Mouse (Mus musculus) skeletal muscle tissue, postnatal 0 days (tissue): ENCODE results near the gene Calhm5. TPM values are rescaled to one million over a fixed set of nuclear protein-coding genes. Genes with fewer than 3 reads are reported as not detected.

Source experiments
- polyA plus RNA-seq: library from polyadenylated mRNA; unstranded; fragments of >200 nt; fragmentation: Nextera tagmentation; extraction: Ambion mirVana; gene quantifications from 2 replicates; pipeline ENCODE4 v1.2.1, GENCODE M21; 2015

Calhm5 gene
- polyA plus RNA-seq, result 0.59 and 0.82 TPM in 2 replicates

DNA sequence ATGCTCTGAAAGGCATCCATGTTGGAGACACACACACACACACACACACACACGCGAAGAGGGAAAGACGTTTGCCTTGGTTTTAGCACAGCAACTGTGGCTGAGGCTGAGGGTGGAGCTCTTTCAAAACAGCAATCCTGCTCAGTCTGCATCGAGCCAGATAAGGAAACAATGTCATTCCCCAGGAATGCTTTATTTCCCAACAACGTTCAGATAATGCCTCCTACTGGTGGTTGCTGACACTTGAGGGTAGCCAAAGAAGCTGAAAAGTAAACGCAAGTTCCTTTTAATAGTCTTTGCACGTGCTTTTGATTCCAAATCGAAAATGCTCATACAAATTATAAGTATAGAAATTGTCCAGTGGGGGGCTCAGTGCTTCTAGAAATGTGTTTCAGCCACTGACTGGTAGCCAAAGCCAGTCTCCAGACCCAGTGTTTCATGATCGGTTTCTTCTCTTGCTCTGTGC is at the start of gene Calhm5:
Calhm5 (minus strand) TSS at position 102 of the 466 bp plus-strand sequence.

DNA sequence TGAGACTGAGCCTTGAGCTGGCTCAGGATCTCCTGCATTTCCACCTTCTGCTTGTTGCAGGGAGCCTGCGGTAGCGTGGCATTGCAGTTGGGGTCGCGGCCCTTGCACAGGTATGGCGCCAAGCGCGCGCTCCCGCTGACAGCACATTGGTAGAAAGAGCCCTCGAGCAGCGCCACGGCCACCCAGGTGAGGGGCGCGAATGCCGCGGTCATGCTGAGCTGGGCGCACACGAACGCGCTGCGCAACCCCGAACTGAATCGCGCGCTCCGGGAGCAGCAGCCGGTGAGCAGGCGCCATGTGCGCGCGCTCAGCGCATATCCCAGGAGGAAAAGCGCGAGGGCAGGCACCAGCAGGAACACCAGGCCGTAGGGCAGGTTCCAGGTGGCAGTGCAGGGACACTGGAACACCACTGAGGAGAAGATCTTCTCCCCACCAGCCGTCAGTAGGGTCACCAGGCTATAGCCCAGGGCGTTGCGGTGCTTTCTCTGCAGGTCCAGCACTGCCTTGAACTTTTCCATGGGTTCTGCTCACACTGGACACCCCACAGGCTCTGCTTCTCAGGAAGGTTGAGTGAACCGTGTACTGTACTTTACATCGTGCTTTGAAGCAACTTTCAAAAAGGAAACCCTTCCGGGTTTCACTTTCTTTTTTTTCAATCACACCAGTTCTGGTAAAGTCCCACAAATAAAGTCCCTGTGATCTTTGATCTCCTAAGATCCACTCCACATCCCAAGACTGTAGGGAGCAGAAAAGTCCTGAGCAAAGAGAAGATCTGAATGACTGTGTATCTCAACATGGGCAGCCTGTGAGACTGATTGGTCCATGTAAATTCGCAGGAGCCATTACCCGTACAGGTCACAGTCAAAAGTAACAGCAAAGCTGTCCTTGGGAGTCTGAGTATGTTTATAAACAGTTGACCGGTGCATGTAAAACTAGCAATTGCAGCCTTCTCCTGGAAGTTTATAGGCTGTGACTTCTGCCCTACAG is 31.4 kb upstream of the Calhm5 start, which contains the start of gene Calhm6:
Calhm6 (minus strand) TSS at position 593 of the 987 bp plus-strand sequence.

DNA sequence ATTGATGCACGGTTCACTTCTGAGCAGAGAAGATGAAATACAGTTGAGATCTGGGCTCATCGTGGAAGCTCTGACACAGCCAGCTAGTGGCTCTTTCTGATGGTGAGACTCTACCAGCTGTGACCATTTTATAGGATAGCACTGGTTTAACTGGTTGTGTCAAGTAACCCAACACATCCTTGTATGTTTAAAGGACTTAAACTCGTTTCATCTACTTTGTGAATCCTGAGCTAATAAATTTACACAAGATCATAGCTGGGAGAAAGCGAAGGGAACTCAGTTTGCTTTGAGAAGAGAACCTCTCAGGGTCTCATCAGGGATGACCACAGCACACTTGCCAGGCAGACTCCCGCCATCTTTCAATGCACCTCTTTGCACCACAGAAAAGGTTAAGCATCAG is 52.1 kb downstream of the Calhm5 start, which contains the start of gene Calhm4:
Calhm4 (minus strand) TSS at position 101 of the 400 bp plus-strand sequence.

Other genes with a start within 250 kb of the Calhm5 start
- gene Sult3a1, start 238.8 kb downstream of the Calhm5 start, polyA plus RNA-seq, result not detected in 2 replicates
- not detected in 2 replicates for gene Rsph4a, start 191.4 kb downstream of the Calhm5 start, polyA plus RNA-seq
- 7.9 and 9.1 TPM in 2 replicates for gene Zup1, start 145.2 kb downstream of the Calhm5 start, polyA plus RNA-seq
- gene Rwdd1, start 76.9 kb downstream of the Calhm5 start, polyA plus RNA-seq, result 114 and 119 TPM in 2 replicates
- gene Trappc3l, start 58.9 kb downstream of the Calhm5 start, polyA plus RNA-seq, result not detected in 2 replicates
- not detected in 2 replicates for gene Calhm4, start 52.2 kb downstream of the Calhm5 start, polyA plus RNA-seq
- gene Calhm6, start 31.5 kb upstream of the Calhm5 start, polyA plus RNA-seq, result 0.58 and 0.63 TPM in 2 replicates
- gene Dse, start 111.2 kb upstream of the Calhm5 start, polyA plus RNA-seq, result 14.4 and 16.5 TPM in 2 replicates
- 56.5 and 57.6 TPM in 2 replicates for gene Tspyl1, start 185.7 kb upstream of the Calhm5 start, polyA plus RNA-seq
- 2.3 and 2.4 TPM in 2 replicates for gene Tspyl4, start 200.9 kb upstream of the Calhm5 start, polyA plus RNA-seq